Mouse (Mus musculus) limb, embryonic 14.5 days (tissue): Measurements from ENCODE around the gene Btbd11. TPM values are rescaled to one million over a fixed set of nuclear protein-coding genes. Genes with fewer than 3 reads are reported as not detected.

Experiments
- ATAC-seq: fragments of 200-750 bp; cut with Nextera tagmentation; 2 replicates; pipeline ENCODE4 v1.8.0; 2017; ENCODE audit warnings: low read depth, moderate number of reproducible peaks, moderate TSS enrichment; ENCODE audit not compliant: low FRiP score
- DNase-seq: peaks from one replicate; pipeline ENCODE4 v3.0.0-alpha.2; 2015; ENCODE audit warnings: low spot score
- H3K27ac ChIP-seq: fragments of 300-500 bp; sonication (generic); replicated peaks from 2 replicates; pipeline ENCODE4 v1.5.1; 2014; ENCODE audit warnings: low read depth, mild to moderate bottlenecking, low read length, moderate library complexity, mixed read lengths
- H3K27me3 ChIP-seq: fragments of 300-500 bp; sonication (generic); 2 replicates; pipeline ENCODE4 v1.6.1; 2014; ENCODE audit warnings: low read length, mixed read lengths; ENCODE audit not compliant: control insufficient read depth, insufficient read depth
- H3K36me3 ChIP-seq: fragments of 300-500 bp; sonication (generic); 2 replicates; pipeline ENCODE4 v1.6.1; 2014; ENCODE audit warnings: mild to moderate bottlenecking, low read length, moderate library complexity, mixed read lengths; ENCODE audit not compliant: control insufficient read depth, insufficient read depth
- H3K4me1 ChIP-seq: fragments of 300-500 bp; sonication (generic); 2 replicates; pipeline ENCODE4 v1.6.1; 2014; ENCODE audit warnings: antibody characterized with exemption, low read length, mixed read lengths; ENCODE audit not compliant: control insufficient read depth, insufficient read depth
- H3K4me2 ChIP-seq: fragments of 300-500 bp; sonication (generic); replicated peaks from 2 replicates; pipeline ENCODE4 v1.6.1; 2014; ENCODE audit warnings: low read depth, mild to moderate bottlenecking, low read length, moderate library complexity; ENCODE audit not compliant: severe bottlenecking
- H3K4me3 ChIP-seq: fragments of 300-500 bp; sonication (generic); replicated peaks from 2 replicates; pipeline ENCODE4 v1.5.1; 2014; ENCODE audit warnings: low read length
- H3K9ac ChIP-seq: fragments of 300-500 bp; sonication (generic); 2 replicates; pipeline ENCODE4 v1.6.1; 2014; ENCODE audit warnings: mild to moderate bottlenecking, low read depth, low read length, moderate library complexity; ENCODE audit not compliant: severe bottlenecking
- H3K9me3 ChIP-seq: fragments of 300-500 bp; sonication (generic); 2 replicates; pipeline ENCODE4 v1.6.1; 2016; ENCODE audit warnings: low read length; ENCODE audit not compliant: control insufficient read depth
- POLR2A ChIP-seq: fragments of 200-500 bp; IDR thresholded peaks from 2 replicates; pipeline ENCODE4 v1.8.0; 2012; ENCODE audit warnings: inconsistent platforms, mild to moderate bottlenecking, moderate library complexity, borderline replicate concordance; ENCODE audit not compliant: insufficient read depth, insufficient read length; ENCODE audit errors: extremely low read depth
- whole genome bisulfite sequencing: fragments of 180-500 bp; shearing (Covaris S2); extraction: QIAGEN DNeasy Blood & Tissue Kit; methylation state at CpG from one replicate; pipeline ENCODE4 v1.1.7; 2014; 5-methylcytosine and 5-hydroxymethylcytosine counted together
- polyA plus RNA-seq, 2 experiments: library from polyadenylated mRNA; depleted of rRNA in 1 of 2; stranded (reverse) in 1 of 2; unstranded in 1 of 2; fragments of >200 nt; fragmentation: Nextera tagmentation in 1 of 2; extraction: Ambion mirVana in 1 of 2; gene quantifications; 2 replicates each; pipeline versions ENCODE4 v1.2.1 to v1.2.3; 2012 to 2014

Btbd11 gene
- polyA plus RNA-seq, 2 experiments: 10.2 to 11.6 TPM

- Histone ChIP-seq H3K4me3 (no peak overlapping the region), H3K9me3 (no peaks in the 10 kb centered on the region), H3K27ac (no peak overlapping the region), H3K36me3 (no peaks in the 10 kb centered on the region), H3K9ac (no peak overlapping the region), H3K4me1 (no peaks in the 10 kb centered on the region), H3K27me3 (no peaks in the 10 kb centered on the region), H3K4me2 (no peak overlapping the region)
- ATAC-seq: no peak
- 67% methylated on average over 9 of the region's 9 CpGs for WGBS
- DNase-seq: no peak
- no peak for TF ChIP-seq POLR2A
Measured at GRCm38 (mm10) chr10:85604556-85604955, 217.9 kb downstream of the Btbd11 start.

DNA sequence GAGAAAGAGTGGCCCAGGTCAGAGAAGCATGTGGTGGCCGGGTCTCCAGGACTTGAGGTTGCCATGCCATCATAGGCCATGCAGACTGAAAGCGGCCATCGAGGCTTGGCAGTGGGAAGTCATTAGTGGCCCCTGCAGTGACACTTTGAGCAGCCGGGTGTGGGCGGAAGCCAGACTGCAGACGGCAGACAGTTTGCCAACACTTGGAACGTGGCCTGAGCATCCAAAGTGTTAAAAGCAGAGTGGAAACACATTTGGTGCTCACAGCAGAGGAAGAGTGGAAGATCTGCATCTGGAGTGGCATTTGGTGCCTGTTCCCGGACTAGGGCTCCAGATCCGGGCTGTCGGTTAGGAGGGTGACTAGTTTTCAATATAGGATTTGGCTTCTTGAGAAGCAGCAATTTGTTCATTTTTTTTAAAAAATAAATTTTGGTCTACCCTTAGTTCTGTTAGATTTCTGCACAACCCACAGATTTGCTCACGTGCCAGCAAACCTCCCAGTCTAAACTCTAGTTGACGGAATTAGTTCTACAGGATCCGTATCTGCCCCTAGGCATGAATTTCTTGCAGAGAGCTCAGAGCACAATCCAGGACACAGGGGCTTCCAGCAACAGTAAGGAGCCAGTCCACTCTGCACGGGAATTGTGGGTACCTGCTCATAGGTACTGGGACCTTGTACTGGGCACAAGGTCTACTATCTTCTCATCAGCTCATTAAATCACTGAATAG, 222.1 kb downstream of the Btbd11 start:
- Histone ChIP-seq H3K4me2 (no peak overlapping the region), H3K27me3 (no peaks in the 10 kb centered on the region), H3K9ac (no peak overlapping the region), H3K36me3 (no peaks in the 10 kb centered on the region), H3K4me1 (no peaks in the 10 kb centered on the region), H3K9me3 (no peaks in the 10 kb centered on the region), H3K4me3 (no peak overlapping the region), H3K27ac (no peak overlapping the region)
- no peak for TF ChIP-seq POLR2A
- no peak for DNase-seq
- no peak for ATAC-seq
- WGBS: 78% methylated on average over 14 of the region's 14 CpGs

GRCm38 (mm10) chr10:85617080-85617479, 230.5 kb downstream of the Btbd11 start:
- TF ChIP-seq POLR2A: no peak
- no peak overlapping the region for H3K9ac ChIP-seq
- no peaks in the 10 kb centered on the region for H3K36me3 ChIP-seq
- ATAC-seq (no peak), DNase-seq (no peak)
- 43% methylated on average over 8 of the region's 8 CpGs for WGBS
- no peak overlapping the region for H3K4me2 ChIP-seq
- H3K27me3 ChIP-seq: no peaks in the 10 kb centered on the region
- H3K27ac ChIP-seq: no peak overlapping the region
- H3K4me3 ChIP-seq: no peak overlapping the region
- H3K4me1 ChIP-seq: no peaks in the 10 kb centered on the region; the same call in 1 of the 2 replicates
- H3K9me3 ChIP-seq: no peaks in the 10 kb centered on the region

- 64% methylated on average over 12 of the region's 12 CpGs for WGBS
- Histone ChIP-seq H3K4me3 (no peak overlapping the region), H3K4me1 (no peaks in the 10 kb centered on the region; the same call in 1 of the 2 replicates), H3K27ac (no peak overlapping the region), H3K36me3 (no peaks in the 10 kb centered on the region), H3K9me3 (no peaks in the 10 kb centered on the region), H3K9ac (no peak overlapping the region), H3K4me2 (no peak overlapping the region), H3K27me3 (no peaks in the 10 kb centered on the region)
- TF ChIP-seq POLR2A: no peak
- ATAC-seq (no peak), DNase-seq (no peak)
Measured at GRCm38 (mm10) chr10:85617501-85618417, 231.1 kb downstream of the Btbd11 start.

DNA sequence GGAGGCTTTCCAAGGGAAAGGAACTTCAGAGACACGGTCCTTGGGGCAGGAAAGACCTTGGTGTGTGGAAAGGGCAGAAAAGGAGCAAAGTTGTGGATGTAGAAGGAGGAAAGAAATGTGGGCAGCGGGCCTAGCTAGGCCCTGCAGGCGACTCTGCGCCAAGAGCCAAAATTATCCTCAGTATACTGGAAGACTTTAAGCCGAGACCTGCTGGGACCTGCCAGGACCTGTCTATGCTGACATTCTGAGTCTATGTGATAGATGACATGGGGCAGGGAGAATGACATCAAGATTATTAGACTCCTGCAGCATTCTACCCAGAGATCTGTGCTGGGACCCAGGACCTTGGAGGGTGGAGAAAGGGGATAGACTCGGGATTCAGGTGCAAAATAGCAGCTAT, 234.5 kb downstream of the Btbd11 start:
- Histone ChIP-seq H3K4me3 (no peak overlapping the region), H3K9ac (no peak overlapping the region), H3K9me3 (no peaks in the 10 kb centered on the region), H3K36me3 (no peaks in the 10 kb centered on the region), H3K27ac (no peak overlapping the region), H3K4me2 (no peak overlapping the region), H3K27me3 (no peaks in the 10 kb centered on the region), H3K4me1 (no peaks in the 10 kb centered on the region; the same call in 1 of the 2 replicates)
- DNase-seq: no peak
- WGBS: 80% methylated on average over 6 of the region's 6 CpGs
- TF ChIP-seq POLR2A: no peak
- no peak for ATAC-seq
